Mouse (Mus musculus) embryonic fibroblast, embryonic 13.5 days (primary cell): ENCODE measurements around the gene Oxct2a.
"Not testable (repeated sequence)": the region's sequence is repeated elsewhere in the genome, so short reads cannot be mapped to it uniquely, and the experiment has no call there.

Experiments used
- CTCF ChIP-seq: IDR thresholded peaks from 2 replicates; pipeline ENCODE4 v1.5.1; 2011; ENCODE audit warnings: mild to moderate bottlenecking, control low read depth, low read length, moderate library complexity, borderline replicate concordance; ENCODE audit not compliant: insufficient read depth
- POLR2A ChIP-seq: IDR thresholded peaks from 2 replicates; pipeline ENCODE4 v1.6.1; 2011; ENCODE audit warnings: low read depth, mild to moderate bottlenecking, control low read depth, low read length, moderate library complexity

- TF ChIP-seq CTCF, POLR2A: not testable (repeated sequence)
These were observed 40.3 kb downstream of the Oxct2a start for GRCm38 (mm10) chr4:123282915-123283674.
